Mouse (Mus musculus): ENCODE data around the gene Mettl5. TPM values are rescaled to one million over a fixed set of nuclear protein-coding genes. Genes with fewer than 3 reads are reported as not detected.

Mettl5 gene
- polyA plus RNA-seq, 1 experiment from 2014 or later: 36.8 TPM

- Histone ChIP-seq H3K9ac (ENCODE audit: low read length) (peak within 1 kb of the TSS; percentile 97), H3K27ac (ENCODE audit: low read length) (peak within 1 kb of the TSS; percentile 97), H3K4me1 (ENCODE audit: control insufficient read depth, insufficient read depth, low read length) (peaks cover 18% of the 10 kb centered on the region), H3K4me3 (replicated peaks; ENCODE audit: low read length) (peak within 1 kb of the TSS; percentile 87), H3K4me2 (ENCODE audit: low read depth, low read length) (peak within 1 kb of the TSS; percentile 78), H3K9me3 (replicated peaks; ENCODE audit: control insufficient read depth, low read length) (no peaks in the 10 kb centered on the region), H3K36me3 (ENCODE audit: control insufficient read depth, insufficient read depth, low read length) (no peaks in the 10 kb centered on the region), H3K27me3 (ENCODE audit: control insufficient read depth, insufficient read depth, low read length) (no peaks in the 10 kb centered on the region)
- 0 out of 2 replicates have a peak, but pooled peaks have one; percentile 4 for ATAC-seq (ENCODE audit: insufficient read depth, low FRiP score)
- 2% methylated on average over 8 of the region's 8 CpGs for WGBS
Observed at GRCm38 (mm10) chr2:69821711-69822110, 63.7 kb downstream of the Mettl5 start, which contains the start of gene Klhl23. Gene Klhl23 (plus strand): TSS chr2:69821944.

Other genes with a start within 250 kb of the Mettl5 start
- 12.2 and 14.9 TPM in 2 replicates for gene Bbs5, start 238.4 kb downstream of the Mettl5 start, polyA plus RNA-seq (2015; fragmentation: Nextera tagmentation; extraction: Ambion mirVana)
- 0.40 and 7.0 TPM in 2 replicates for gene Klhl41, start 215.5 kb downstream of the Mettl5 start, polyA plus RNA-seq (2015; fragmentation: Nextera tagmentation; extraction: Ambion mirVana)
- 11.0 and 11.1 TPM in 2 replicates for gene Fastkd1, start 172.1 kb downstream of the Mettl5 start, polyA plus RNA-seq (2015; fragmentation: Nextera tagmentation; extraction: Ambion mirVana)
- gene Ppig, start 163.1 kb downstream of the Mettl5 start, polyA plus RNA-seq (2015; fragmentation: Nextera tagmentation; extraction: Ambion mirVana): 117 and 133 TPM in 2 replicates
- 1.00 and 1.6 TPM in 2 replicates for gene Ccdc173, start 96.0 kb downstream of the Mettl5 start, polyA plus RNA-seq (2015; fragmentation: Nextera tagmentation; extraction: Ambion mirVana)
- 21.8 and 24.1 TPM in 2 replicates for gene Phospho2, start 96.0 kb downstream of the Mettl5 start, polyA plus RNA-seq (2015; fragmentation: Nextera tagmentation; extraction: Ambion mirVana)
- 43.9 and 47.3 TPM in 2 replicates for gene Klhl23, start 63.7 kb downstream of the Mettl5 start, polyA plus RNA-seq (2015; fragmentation: Nextera tagmentation; extraction: Ambion mirVana)
- 244 and 263 TPM in 2 replicates for gene Ssb, start 24.1 kb downstream of the Mettl5 start, polyA plus RNA-seq (2015; fragmentation: Nextera tagmentation; extraction: Ambion mirVana)
- 11.8 and 12.7 TPM in 2 replicates for gene Ubr3, start 11.6 kb upstream of the Mettl5 start, polyA plus RNA-seq (2015; fragmentation: Nextera tagmentation; extraction: Ambion mirVana)
- gene Myo3b, start 153.5 kb upstream of the Mettl5 start, polyA plus RNA-seq (2015; fragmentation: Nextera tagmentation; extraction: Ambion mirVana): 0.36 and 0.54 TPM in 2 replicates